Mouse (Mus musculus): Measurements from ENCODE around the gene Hoxc10.

GRCm38 (mm10) chr15:102992863-102993262, 26.3 kb downstream of the Hoxc10 start:
- TF ChIP-seq CTCF (IDR thresholded peaks at IDR 0.05; ENCODE audit: extremely low read depth, insufficient read depth, low read length): no peak
- no peak for TF ChIP-seq POLR2A (IDR thresholded peaks at IDR 0.05; ENCODE audit: extremely low read depth, insufficient read depth, low read length)
